Comparison of ENCODE assay signal across 8 mouse cellular contexts in the genomic region with DNA sequence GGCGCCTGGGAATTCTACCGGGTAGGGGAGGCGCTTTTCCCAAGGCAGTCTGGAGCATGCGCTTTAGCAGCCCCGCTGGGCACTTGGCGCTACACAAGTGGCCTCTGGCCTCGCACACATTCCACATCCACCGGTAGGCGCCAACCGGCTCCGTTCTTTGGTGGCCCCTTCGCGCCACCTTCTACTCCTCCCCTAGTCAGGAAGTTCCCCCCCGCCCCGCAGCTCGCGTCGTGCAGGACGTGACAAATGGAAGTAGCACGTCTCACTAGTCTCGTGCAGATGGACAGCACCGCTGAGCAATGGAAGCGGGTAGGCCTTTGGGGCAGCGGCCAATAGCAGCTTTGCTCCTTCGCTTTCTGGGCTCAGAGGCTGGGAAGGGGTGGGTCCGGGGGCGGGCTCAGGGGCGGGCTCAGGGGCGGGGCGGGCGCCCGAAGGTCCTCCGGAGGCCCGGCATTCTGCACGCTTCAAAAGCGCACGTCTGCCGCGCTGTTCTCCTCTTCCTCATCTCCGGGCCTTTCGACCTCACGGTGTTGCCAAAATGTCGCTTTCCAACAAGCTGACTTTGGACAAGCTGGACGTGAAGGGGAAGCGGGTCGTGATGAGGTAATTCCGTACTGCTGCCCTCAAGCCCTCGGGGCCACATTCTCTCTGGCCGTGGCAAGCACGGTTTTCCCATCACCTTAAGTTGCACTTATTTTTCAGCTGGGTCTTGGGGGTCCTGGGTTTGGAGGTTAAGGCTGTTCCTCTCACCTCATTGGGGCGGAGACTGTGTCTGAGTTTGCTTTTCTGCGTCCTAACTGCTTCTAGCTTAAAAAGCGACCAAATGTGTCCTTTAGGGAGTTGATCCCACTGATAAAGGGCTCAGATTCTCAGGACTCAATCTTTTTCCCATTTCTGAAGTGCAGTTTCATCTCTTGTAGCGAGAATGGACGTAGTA. TPM values are rescaled to one million over a fixed set of nuclear protein-coding genes. Genes with fewer than 3 reads are reported as not detected.
DNase-seq lines count a peak whose midpoint lies in the region; ATAC-seq and TF ChIP-seq lines count a peak whose summit lies in the region.

A gene (plus strand): TSS at position 388 of the 937 bp plus-strand sequence.

- peak within 1 kb of the TSS; percentile 68 for H3K4me2 ChIP-seq in CH12.LX (ENCODE audit: insufficient read depth, low read depth, poor library complexity, severe bottlenecking)
- H3K4me2 ChIP-seq in forebrain, embryonic 11.5 days (ENCODE audit: low read depth, low read length, severe bottlenecking): peak within 1 kb of the TSS; percentile 55
- peak within 1 kb of the TSS; percentile 75 for H3K4me2 ChIP-seq in heart, embryonic 16.5 days (ENCODE audit: low read depth, low read length)
- H3K4me2 ChIP-seq in liver, embryonic 15.5 days: peak within 1 kb of the TSS; percentile 73
- H3K4me2 ChIP-seq in neural tube, embryonic 12.5 days (replicated peaks): peak within 1 kb of the TSS; percentile 65

- no peak for TF ChIP-seq EP300 in CH12.LX (IDR thresholded peaks at IDR 0.05; ENCODE audit: low read length)

- H3K36me3 ChIP-seq in CH12.LX (replicated peaks in 1 of 2; ENCODE audit: control insufficient read depth in 1 of 2, insufficient read depth in 1 of 2, low read length in 1 of 2): peaks cover 0 to 6% of the 10 kb centered on the region in 2 experiments
- no peaks in the 10 kb centered on the region for H3K36me3 ChIP-seq in forebrain, embryonic 11.5 days (ENCODE audit: control insufficient read depth, insufficient read depth, low read length)
- no peaks in the 10 kb centered on the region for H3K36me3 ChIP-seq in heart, embryonic 16.5 days (ENCODE audit: control insufficient read depth, insufficient read depth)
- no peaks in the 10 kb centered on the region for H3K36me3 ChIP-seq in liver, embryonic 15.5 days (replicated peaks)
- H3K36me3 ChIP-seq in neural tube, embryonic 12.5 days: no peaks in the 10 kb centered on the region

- DNase-seq in CH12.LX (ENCODE audit: extremely low read depth): peak; percentile 94
- peak; percentile 81 for DNase-seq in c-Kit-positive CD71-positive TER-119-negative erythroid progenitor cells, embryonic 14.5 days (ENCODE audit: low read depth)
- peak; percentile 94 for DNase-seq in forebrain, embryonic 11.5 days (ENCODE audit: low spot score)
- peak; percentile 94 to 95 for DNase-seq in kidney, postnatal 36 days
- peak; percentile 94 for DNase-seq in telencephalon, adult 2 months (ENCODE audit: low read depth, low spot score)

- H3K27me3 ChIP-seq in CH12.LX (replicated peaks): no peaks in the 10 kb centered on the region
- H3K27me3 ChIP-seq in forebrain, embryonic 11.5 days (ENCODE audit: control insufficient read depth, insufficient read depth, low read length): no peaks in the 10 kb centered on the region
- H3K27me3 ChIP-seq in heart, embryonic 16.5 days (ENCODE audit: control insufficient read depth, insufficient read depth, low read length): no peaks in the 10 kb centered on the region
- 0 out of 2 replicates have a peak, but pooled peaks cover 3% of the 10 kb centered on the region for H3K27me3 ChIP-seq in liver, embryonic 15.5 days
- no peaks in the 10 kb centered on the region for H3K27me3 ChIP-seq in neural tube, embryonic 12.5 days (replicated peaks)

- peak; percentile 96 for ATAC-seq in forebrain, embryonic 11.5 days (replicated peaks; ENCODE audit: low FRiP score)
- ATAC-seq in heart, embryonic 16.5 days (replicated peaks; ENCODE audit: extremely low read depth, insufficient read depth, low FRiP score): peak; percentile 94
- ATAC-seq in liver, embryonic 15.5 days (ENCODE audit: insufficient read depth): peak; percentile 97
- peak; percentile 95 for ATAC-seq in neural tube, embryonic 12.5 days (ENCODE audit: low FRiP score, low read depth)

- no peak for TF ChIP-seq CTCF in CH12.LX (conservative IDR thresholded peaks at IDR 0.05 in 1 of 2, IDR thresholded peaks at IDR 0.05 in 1 of 2; ENCODE audit: low read depth in 2 of 2, low read length in 2 of 2)

- peaks cover 0 to 7% of the 10 kb centered on the region in 2 experiments; a peak in 2 of 4 replicates for H3K4me1 ChIP-seq in CH12.LX (ENCODE audit: control insufficient read depth in 1 of 2, insufficient read depth in 2 of 2)
- H3K4me1 ChIP-seq in forebrain, embryonic 11.5 days (replicated peaks; ENCODE audit: control insufficient read depth, insufficient read depth, low read length): peaks cover 3% of the 10 kb centered on the region; the same call in 1 of the 2 replicates
- peaks cover 10% of the 10 kb centered on the region; the same call in 1 of the 2 replicates for H3K4me1 ChIP-seq in heart, embryonic 16.5 days (ENCODE audit: control insufficient read depth, insufficient read depth, low read length)
- peaks cover 19% of the 10 kb centered on the region for H3K4me1 ChIP-seq in liver, embryonic 15.5 days (replicated peaks)
- no peaks in the 10 kb centered on the region; the same call in 1 of the 2 replicates for H3K4me1 ChIP-seq in neural tube, embryonic 12.5 days

- in situ Hi-C loops in CH12.LX (cut with MboI; ENCODE audit: low pct_ligation_motif_present, low pct_unique_long_range_greater_than_20kb, low sequenced_read_pairs): no loop called here

- no peaks in the 10 kb centered on the region for H3K9me3 ChIP-seq in CH12.LX (replicated peaks; ENCODE audit: low read length)
- no peaks in the 10 kb centered on the region for H3K9me3 ChIP-seq in forebrain, embryonic 11.5 days (ENCODE audit: control insufficient read depth, low read length)
- no peaks in the 10 kb centered on the region for H3K9me3 ChIP-seq in heart, embryonic 16.5 days (replicated peaks; ENCODE audit: control insufficient read depth, low read length)
- no peaks in the 10 kb centered on the region for H3K9me3 ChIP-seq in liver, embryonic 15.5 days (replicated peaks)
- no peaks in the 10 kb centered on the region for H3K9me3 ChIP-seq in neural tube, embryonic 12.5 days

- dilution Hi-C loops in CH12.LX (cut with MboI; ENCODE audit: extremely low pct_ligation_motif_present, extremely low pct_unique_long_range_greater_than_20kb, low sequenced_read_pairs): no loop called here

- peak within 1 kb of the TSS; percentile 69 to 98 (median 84) for H3K4me3 ChIP-seq in CH12.LX (replicated peaks in 1 of 3; ENCODE audit: low read depth in 2 of 3, low read length in 2 of 3, poor library complexity in 1 of 3)
- H3K4me3 ChIP-seq in forebrain, embryonic 11.5 days (ENCODE audit: low read depth, low read length): peak within 1 kb of the TSS; percentile 53
- peak within 1 kb of the TSS; percentile 74 for H3K4me3 ChIP-seq in heart, embryonic 16.5 days (ENCODE audit: low read length)
- H3K4me3 ChIP-seq in liver, embryonic 15.5 days (replicated peaks): peak within 1 kb of the TSS; percentile 63
- peak within 1 kb of the TSS; percentile 53 for H3K4me3 ChIP-seq in neural tube, embryonic 12.5 days

- peaks cover 46% of the 10 kb centered on the region for H3K79me2 ChIP-seq in CH12.LX (replicated peaks; ENCODE audit: control insufficient read depth, extremely low read depth, insufficient read depth, poor library complexity, severe bottlenecking)

- peak within 1 kb of the TSS; percentile 82 for H3K9ac ChIP-seq in CH12.LX (ENCODE audit: insufficient read depth, low read depth)
- H3K9ac ChIP-seq in forebrain, embryonic 11.5 days (ENCODE audit: low read length): peak within 1 kb of the TSS; percentile 66
- H3K9ac ChIP-seq in heart, embryonic 16.5 days (ENCODE audit: low read length): peak within 1 kb of the TSS; percentile 79
- peak within 1 kb of the TSS; percentile 59 for H3K9ac ChIP-seq in liver, embryonic 15.5 days
- peak within 1 kb of the TSS; percentile 49 for H3K9ac ChIP-seq in neural tube, embryonic 12.5 days

- WGBS in forebrain, embryonic 11.5 days: 20% methylated on average over 46 of the region's 55 CpGs
- 9% methylated on average over 53 of the region's 55 CpGs for WGBS in heart, embryonic 16.5 days
- 11% methylated on average over 54 of the region's 55 CpGs for WGBS in liver, embryonic 15.5 days (ENCODE audit: insufficient replicate concordance)
- WGBS in neural tube, embryonic 12.5 days: 16% methylated on average over 54 of the region's 55 CpGs

- H3K27ac ChIP-seq in CH12.LX (ENCODE audit: insufficient read depth, low read depth): peak within 1 kb of the TSS; percentile 54
- peak within 1 kb of the TSS; percentile 80 for H3K27ac ChIP-seq in forebrain, embryonic 11.5 days (ENCODE audit: low read depth, low read length)
- peak within 1 kb of the TSS; percentile 95 for H3K27ac ChIP-seq in heart, embryonic 16.5 days (ENCODE audit: low read length)
- H3K27ac ChIP-seq in liver, embryonic 15.5 days (replicated peaks): peak within 1 kb of the TSS; percentile 84
- H3K27ac ChIP-seq in neural tube, embryonic 12.5 days: peak within 1 kb of the TSS; percentile 42; the same call in 1 of the 2 replicates

- TF ChIP-seq POLR2A in CH12.LX (IDR thresholded peaks at IDR 0.05; ENCODE audit: low read depth, low read length): peak; percentile 84

- no peak for TF ChIP-seq RAD21 in CH12.LX (IDR thresholded peaks at IDR 0.05; ENCODE audit: low read depth, low read length)

TF ChIP-seq in CH12.LX, 34 proteins besides CTCF, POLR2A, EP300 and RAD21 (continues in another document):
- TF ChIP-seq NELFE (IDR thresholded peaks at IDR 0.05; ENCODE audit: low read depth, low read length) (peak; percentile 58), TBP (conservative IDR thresholded peaks at IDR 0.05; ENCODE audit: low read depth, low read length) (peak; percentile 25; the same call in 1 of the 2 replicates), HCFC1 (IDR thresholded peaks at IDR 0.05; ENCODE audit: low read depth, low read length) (peak; percentile 51), NRF1 (IDR thresholded peaks at IDR 0.05; ENCODE audit: low read depth, low read length) (peak; percentile 82), ELF1 (IDR thresholded peaks at IDR 0.05; ENCODE audit: low read depth, low read length) (peak; percentile 82), TCF12 (IDR thresholded peaks at IDR 0.05; ENCODE audit: low read depth, low read length) (0 out of 2 replicates have a peak, but pooled peaks have one; percentile 21), ZNF384 (IDR thresholded peaks at IDR 0.05; ENCODE audit: low read depth, low read length) (no peak), CHD2 (IDR thresholded peaks at IDR 0.05; ENCODE audit: low read length) (peak; percentile 63; the same call in 1 of the 2 replicates), ZMIZ1 (IDR thresholded peaks at IDR 0.05; ENCODE audit: low read depth, low read length) (0 out of 2 replicates have a peak, but pooled peaks have one; percentile 1), SIN3A (IDR thresholded peaks at IDR 0.05; ENCODE audit: low read length) (peak; percentile 60), BHLHE40 (IDR thresholded peaks at IDR 0.05; ENCODE audit: low read depth, low read length) (peak; percentile 83)

RNA-seq across cellular contexts. Expression of the gene that starts here (rescaled TPM):
- total RNA-seq in CH12.LX (2012; rRNA removed) (655 and 1,096 TPM in 2 replicates), CH12.LX (2014; rRNA removed) (1,645 and 1,646 TPM in 2 replicates)
- polyA plus RNA-seq in CH12.LX (2012; ENCODE audit: insufficient read length, low read depth): 575 and 679 TPM in 2 replicates
- polyA plus RNA-seq in forebrain, embryonic 11.5 days (2014; fragmentation: Nextera tagmentation; extraction: Ambion mirVana): 505 and 518 TPM in 2 replicates
- 585 and 699 TPM in 2 replicates for polyA plus RNA-seq in heart, embryonic 16.5 days (2015; fragmentation: Nextera tagmentation; extraction: Ambion mirVana)
- 163 and 170 TPM in 2 replicates for polyA plus RNA-seq in liver, embryonic 15.5 days (2015; fragmentation: Nextera tagmentation; extraction: Ambion mirVana)
- polyA plus RNA-seq in neural tube, embryonic 12.5 days (2016; fragmentation: Nextera tagmentation; extraction: Ambion mirVana): 310 and 332 TPM in 2 replicates

Comparison
In these comparisons a context has a peak if more than half of its experiments do, and no peak if none do; other contexts are left out.
1. Peak in every context shown above with its lines: DNase-seq, ATAC-seq, H3K4me3 ChIP-seq and H3K27ac ChIP-seq.
2. H3K27ac ChIP-seq: peak in every context shown above with its lines; median percentile 95 in heart, embryonic 16.5 days; 84 in liver, embryonic 15.5 days; 80 in forebrain, embryonic 11.5 days; 54 in CH12.LX; 42 in neural tube, embryonic 12.5 days.